Mouse (Mus musculus): ENCODE measurements around the gene Gdf15. TPM values are rescaled to one million over a fixed set of nuclear protein-coding genes. Genes with fewer than 3 reads are reported as not detected.

Gdf15 gene
- polyA plus RNA-seq, 1 experiment from 2014 or later: 0.14 TPM

DNA sequence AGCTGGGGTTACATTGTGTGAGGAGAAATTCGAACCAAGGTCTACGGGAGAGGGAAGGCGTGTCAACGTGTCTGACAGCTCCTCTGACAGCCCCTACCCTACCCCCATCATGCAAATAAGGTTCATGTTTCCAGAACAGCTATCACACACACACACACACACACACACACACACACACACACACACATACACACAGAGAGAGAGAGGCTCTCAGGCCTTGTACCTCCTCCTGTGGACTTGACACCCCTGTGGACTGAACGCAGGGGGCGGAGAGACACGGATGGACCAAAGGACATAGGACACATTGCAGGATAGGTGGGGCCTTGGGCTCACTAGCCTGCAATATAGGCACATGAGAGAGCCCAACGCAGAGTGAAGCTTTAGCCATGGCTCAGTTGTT, 4.6 kb upstream of the Gdf15 start:
- Histone ChIP-seq H3K9me3 (no peaks in the 10 kb centered on the region), H3K36me3 (replicated peaks) (no peaks in the 10 kb centered on the region), H3K4me1 (peaks cover 28% of the 10 kb centered on the region), H3K4me3 (no peak overlapping the region), H3K27ac (replicated peaks) (peak overlapping the region; percentile 57; the same call in 1 of the 2 replicates), H3K27me3 (replicated peaks; ENCODE audit: low read depth, poor library complexity, severe bottlenecking) (peaks cover 21% of the 10 kb centered on the region)
- no peak for DNase-seq (ENCODE audit: low spot score)
- WGBS: 61% methylated on average over 8 of the region's 8 CpGs

DNA sequence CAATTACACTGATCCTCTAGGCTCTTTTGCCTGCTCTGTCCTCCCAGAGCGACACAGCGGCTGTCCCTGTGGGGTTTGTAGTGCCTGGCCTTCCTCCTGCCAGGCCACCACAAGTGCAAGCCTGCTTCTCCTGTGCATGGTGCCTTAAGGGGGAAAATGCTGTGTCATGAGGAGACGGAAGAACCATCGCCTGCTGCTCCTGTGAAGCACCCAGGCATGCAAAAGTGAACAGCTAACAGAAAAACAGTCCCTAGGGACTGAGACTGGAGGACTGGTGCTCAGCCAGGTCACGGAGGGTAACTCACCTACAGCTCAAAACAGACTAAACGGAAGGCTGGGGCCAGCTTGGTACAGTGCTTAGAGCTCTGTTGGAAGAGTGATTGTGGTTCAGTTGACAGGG, 3.3 kb upstream of the Gdf15 start:
- Histone ChIP-seq H3K27me3 (replicated peaks; ENCODE audit: low read depth, poor library complexity, severe bottlenecking) (peaks cover 34% of the 10 kb centered on the region), H3K36me3 (replicated peaks) (no peaks in the 10 kb centered on the region), H3K27ac (replicated peaks) (no peak overlapping the region; the same call in 1 of the 2 replicates), H3K4me3 (no peak overlapping the region), H3K9me3 (no peaks in the 10 kb centered on the region), H3K4me1 (peaks cover 40% of the 10 kb centered on the region)
- WGBS: 78% methylated on average over 6 of the region's 6 CpGs
- no peak for DNase-seq (ENCODE audit: low spot score)

DNA sequence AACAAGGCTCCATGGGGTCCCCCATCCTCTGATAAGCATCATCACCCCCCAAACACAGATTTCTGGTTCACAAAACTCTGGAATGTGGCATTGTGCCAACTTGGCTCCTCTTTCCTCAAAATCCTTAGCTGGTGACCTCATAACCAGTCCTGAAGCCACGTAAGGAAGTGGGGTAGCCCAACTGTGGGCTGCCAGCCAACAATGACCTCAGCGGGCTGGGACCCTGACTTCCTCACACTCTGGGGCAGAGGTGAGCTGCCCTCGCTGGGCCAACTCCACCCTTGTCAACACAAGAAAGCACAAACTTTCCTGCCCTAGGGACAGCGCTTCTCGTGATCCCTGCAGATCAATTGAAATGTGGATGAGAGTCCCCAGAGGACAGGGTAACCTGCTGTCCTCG, 1.8 kb upstream of the Gdf15 start:
- H3K27me3 ChIP-seq (replicated peaks; ENCODE audit: low read depth, poor library complexity, severe bottlenecking): peaks cover 37% of the 10 kb centered on the region
- 65% methylated on average over 6 of the region's 6 CpGs for WGBS
- peaks cover 55% of the 10 kb centered on the region for H3K4me1 ChIP-seq
- H3K36me3 ChIP-seq (replicated peaks): no peaks in the 10 kb centered on the region
- no peaks in the 10 kb centered on the region for H3K9me3 ChIP-seq
- H3K27ac ChIP-seq (replicated peaks): no peak overlapping the region
- DNase-seq (ENCODE audit: low spot score): no peak
- H3K4me3 ChIP-seq: no peak overlapping the region

DNA sequence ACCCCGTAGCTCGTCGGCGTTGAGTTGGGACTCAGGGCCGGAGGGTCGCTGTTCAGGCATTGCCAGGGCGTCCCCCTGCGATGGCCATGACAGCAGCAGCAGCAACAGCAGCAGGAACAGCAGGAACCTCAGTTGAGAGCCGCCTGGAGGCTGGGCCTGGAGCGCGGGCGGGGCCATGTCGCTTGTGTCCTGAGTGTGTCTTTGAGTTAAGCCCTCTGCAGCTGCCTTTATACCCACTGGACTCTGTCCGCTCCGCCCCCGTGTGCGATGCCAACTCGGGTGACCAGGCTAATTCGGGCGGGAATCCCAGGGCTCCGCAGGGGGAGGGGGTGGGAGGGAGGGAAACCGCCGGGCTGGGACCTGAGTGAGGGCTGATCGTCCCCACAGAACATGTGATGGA, 820 bp downstream of the Gdf15 start:
- peaks cover 43% of the 10 kb centered on the region for H3K4me1 ChIP-seq
- no peak overlapping the region; the same call in 1 of the 2 replicates for H3K27ac ChIP-seq (replicated peaks)
- DNase-seq (ENCODE audit: low spot score): no peak
- peak overlapping the region; percentile 16; the same call in 1 of the 2 replicates for H3K4me3 ChIP-seq
- no peaks in the 10 kb centered on the region for H3K9me3 ChIP-seq
- H3K36me3 ChIP-seq (replicated peaks): no peaks in the 10 kb centered on the region
- 28% methylated on average over 24 of the region's 24 CpGs for WGBS
- peaks cover 37% of the 10 kb centered on the region for H3K27me3 ChIP-seq (replicated peaks; ENCODE audit: low read depth, poor library complexity, severe bottlenecking)

DNA sequence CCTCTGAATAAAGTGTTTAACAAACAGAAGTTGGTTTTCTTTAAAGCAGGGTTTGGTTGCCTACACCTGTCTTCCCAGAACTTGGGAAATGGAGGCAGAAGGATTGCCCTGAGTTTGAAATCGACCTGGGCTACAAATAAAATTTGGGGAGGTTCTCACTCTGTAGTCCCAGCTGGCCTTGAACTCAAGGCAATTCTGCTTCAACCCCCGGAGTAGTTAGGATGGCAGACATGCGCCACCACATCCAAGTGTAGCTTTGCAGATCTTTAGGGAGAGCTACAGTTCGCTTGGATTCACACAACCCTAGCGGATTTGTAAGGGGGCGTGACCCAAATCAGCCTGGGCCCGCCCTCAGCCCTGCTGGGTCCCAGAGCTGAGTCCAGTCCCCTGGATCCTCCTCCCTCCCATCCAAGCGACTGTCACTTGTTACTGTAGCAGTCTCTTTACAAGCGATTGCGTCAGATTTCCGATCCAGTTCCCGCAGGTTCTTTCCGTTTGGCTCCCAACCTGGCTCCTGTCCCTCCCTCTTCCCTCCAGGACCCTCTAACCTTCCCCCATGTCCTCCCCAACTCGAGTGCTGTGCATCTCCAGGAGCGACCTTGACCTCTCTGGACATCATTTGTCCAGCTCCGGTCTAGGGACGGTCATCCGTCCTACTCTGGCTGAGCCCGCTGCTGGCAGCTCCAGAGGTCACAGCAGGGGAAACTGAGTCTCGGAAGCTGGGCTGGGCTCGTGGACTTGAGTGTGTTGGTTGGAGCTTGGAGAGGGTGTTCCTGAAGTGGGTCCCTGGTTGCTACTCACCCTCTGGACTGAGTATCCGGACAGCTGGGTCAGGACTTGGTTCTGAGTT, 1.5 kb downstream of the Gdf15 start:
- peak; percentile 57 for DNase-seq (ENCODE audit: low spot score)
- H3K36me3 ChIP-seq (replicated peaks): no peaks in the 10 kb centered on the region
- no peaks in the 10 kb centered on the region for H3K9me3 ChIP-seq
- 13% methylated on average over 22 of the region's 22 CpGs for WGBS
- peak overlapping the region; percentile 58 for H3K4me3 ChIP-seq
- H3K27me3 ChIP-seq (replicated peaks; ENCODE audit: low read depth, poor library complexity, severe bottlenecking): peaks cover 37% of the 10 kb centered on the region
- peaks cover 41% of the 10 kb centered on the region for H3K4me1 ChIP-seq
- H3K27ac ChIP-seq (replicated peaks): peak overlapping the region; percentile 16

DNA sequence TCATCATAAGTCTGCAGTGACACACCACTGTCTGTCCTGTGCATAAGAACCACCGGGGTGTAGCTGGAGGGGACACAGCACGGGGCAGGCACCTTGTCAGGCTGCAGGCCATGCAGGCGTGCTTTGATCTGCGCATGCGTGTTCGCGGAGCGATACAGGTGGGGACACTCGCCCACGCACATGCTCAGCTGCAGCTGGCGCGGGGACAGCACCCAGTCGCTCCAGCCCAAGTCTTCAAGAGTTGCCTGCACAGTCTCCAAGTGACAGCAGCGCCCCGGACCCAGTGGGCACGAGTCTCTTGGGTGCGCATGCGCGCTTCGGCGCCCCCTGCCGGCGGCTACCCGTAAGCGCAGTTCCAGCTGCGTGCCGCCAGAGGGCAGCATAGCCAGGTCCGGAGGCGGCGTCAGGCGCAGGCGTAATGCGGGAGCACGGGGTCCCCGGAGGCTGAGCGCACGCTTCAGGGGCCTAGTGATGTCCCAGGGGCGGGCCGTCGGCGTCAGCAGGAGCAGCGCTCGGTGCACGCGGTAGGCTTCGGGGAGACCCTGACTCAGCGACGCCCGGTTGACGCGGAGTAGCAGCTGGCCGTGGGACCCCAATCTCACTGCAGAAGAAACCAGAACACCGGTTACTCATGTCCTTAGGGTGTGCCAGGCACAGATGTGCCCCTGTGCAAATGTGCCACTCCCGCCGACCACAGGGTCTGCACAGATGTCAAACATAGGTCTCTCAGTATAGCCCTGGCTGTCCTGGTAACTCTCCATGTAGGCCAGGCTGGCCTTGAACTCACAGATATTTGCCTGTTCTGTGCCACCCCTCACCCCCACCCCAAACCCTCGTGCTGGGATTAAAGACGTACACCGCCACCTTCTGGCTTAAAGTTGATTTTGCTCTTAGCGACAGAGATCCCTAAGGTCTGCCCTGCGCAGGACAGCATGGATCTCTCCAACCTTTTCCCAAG, 2.4 kb downstream of the Gdf15 start:
- Histone ChIP-seq H3K9me3 (no peaks in the 10 kb centered on the region), H3K36me3 (replicated peaks) (no peaks in the 10 kb centered on the region), H3K4me1 (peaks cover 44% of the 10 kb centered on the region), H3K27ac (replicated peaks) (peak overlapping the region; percentile 79), H3K27me3 (replicated peaks; ENCODE audit: low read depth, poor library complexity, severe bottlenecking) (peaks cover 37% of the 10 kb centered on the region), H3K4me3 (peak overlapping the region; percentile 58)
- DNase-seq (ENCODE audit: low spot score): peak; percentile 93
- WGBS: 1% methylated on average over 60 of the region's 60 CpGs

DNA sequence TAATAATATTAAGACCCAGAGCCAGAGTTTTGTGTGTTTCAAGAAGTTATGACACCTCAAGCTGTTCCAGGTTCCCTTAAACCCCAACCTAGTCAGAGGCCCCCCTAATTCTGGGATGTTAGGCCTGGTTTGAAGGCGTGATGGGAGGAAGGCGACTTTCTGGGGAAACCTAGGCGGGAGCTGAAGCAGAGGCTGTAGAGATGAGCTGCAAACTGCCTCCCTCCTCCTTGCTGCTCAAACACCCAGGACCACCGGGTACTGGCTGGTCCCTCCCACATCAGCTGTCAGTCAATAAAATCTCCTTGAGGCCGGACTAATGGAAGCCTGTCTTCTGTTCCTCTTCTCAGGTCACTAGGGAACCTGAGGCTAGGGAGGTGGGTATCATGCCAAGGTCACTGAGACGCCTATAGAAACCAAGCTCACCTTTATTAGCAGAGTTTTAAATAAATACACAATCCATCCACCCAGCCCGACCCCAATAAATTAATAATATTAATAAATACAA, 3.2 kb downstream of the Gdf15 start:
- H3K27ac ChIP-seq (replicated peaks): peak overlapping the region; percentile 79
- no peak for DNase-seq (ENCODE audit: low spot score)
- H3K9me3 ChIP-seq: no peaks in the 10 kb centered on the region
- H3K4me3 ChIP-seq: peak overlapping the region; percentile 58
- no peaks in the 10 kb centered on the region for H3K36me3 ChIP-seq (replicated peaks)
- H3K27me3 ChIP-seq (replicated peaks; ENCODE audit: low read depth, poor library complexity, severe bottlenecking): peaks cover 36% of the 10 kb centered on the region
- H3K4me1 ChIP-seq: peaks cover 42% of the 10 kb centered on the region
- 59% methylated on average over 7 of the region's 7 CpGs for WGBS

DNA sequence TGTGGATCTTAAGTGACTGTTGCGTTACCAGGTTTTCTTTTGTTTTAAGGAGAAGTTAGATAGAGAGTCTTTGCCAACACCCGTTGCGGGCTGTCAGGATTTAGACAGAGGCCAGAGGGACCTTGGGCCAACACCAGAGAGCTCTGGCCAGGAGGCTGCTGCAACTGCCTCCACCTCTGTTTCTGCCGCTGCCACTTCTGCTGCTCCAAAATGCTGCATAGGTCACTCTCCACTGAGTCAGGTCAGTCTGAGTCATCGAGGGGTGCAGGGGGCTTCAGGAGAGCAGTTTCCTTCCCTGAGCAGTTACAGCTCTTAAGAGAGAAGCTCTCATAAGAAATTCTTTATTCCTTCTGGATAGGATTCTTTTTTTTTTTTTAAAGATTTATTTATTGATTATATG, 5.2 kb downstream of the Gdf15 start:
- WGBS: 86% methylated on average over 5 of the region's 5 CpGs
- H3K4me3 ChIP-seq: no peak overlapping the region
- H3K9me3 ChIP-seq: no peaks in the 10 kb centered on the region
- H3K27me3 ChIP-seq (replicated peaks; ENCODE audit: low read depth, poor library complexity, severe bottlenecking): peaks cover 30% of the 10 kb centered on the region
- no peaks in the 10 kb centered on the region for H3K36me3 ChIP-seq (replicated peaks)
- peaks cover 37% of the 10 kb centered on the region for H3K4me1 ChIP-seq
- no peak overlapping the region for H3K27ac ChIP-seq (replicated peaks)
- no peak for DNase-seq (ENCODE audit: low spot score)

DNA sequence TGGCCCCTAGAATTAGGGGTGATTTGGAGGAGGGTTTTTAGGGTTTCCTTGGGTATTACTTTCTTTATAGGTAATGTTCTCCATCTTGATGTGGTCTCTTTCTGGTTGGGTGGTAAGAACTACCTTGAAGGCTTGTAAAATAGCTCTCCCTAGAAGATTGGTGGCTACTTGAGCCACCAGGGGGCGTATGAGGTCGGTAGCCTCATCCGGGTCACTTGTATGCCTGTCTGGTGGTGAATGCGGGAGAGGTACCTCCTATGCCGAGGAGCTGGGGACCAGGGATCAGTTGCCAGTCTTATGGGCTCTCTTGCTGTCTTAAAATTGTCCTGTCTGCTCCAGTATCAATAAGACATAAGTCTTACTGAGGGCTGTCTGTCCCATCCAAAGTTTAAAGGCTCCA, 7.2 kb downstream of the Gdf15 start:
- H3K4me1 ChIP-seq: peaks cover 27% of the 10 kb centered on the region

DNA sequence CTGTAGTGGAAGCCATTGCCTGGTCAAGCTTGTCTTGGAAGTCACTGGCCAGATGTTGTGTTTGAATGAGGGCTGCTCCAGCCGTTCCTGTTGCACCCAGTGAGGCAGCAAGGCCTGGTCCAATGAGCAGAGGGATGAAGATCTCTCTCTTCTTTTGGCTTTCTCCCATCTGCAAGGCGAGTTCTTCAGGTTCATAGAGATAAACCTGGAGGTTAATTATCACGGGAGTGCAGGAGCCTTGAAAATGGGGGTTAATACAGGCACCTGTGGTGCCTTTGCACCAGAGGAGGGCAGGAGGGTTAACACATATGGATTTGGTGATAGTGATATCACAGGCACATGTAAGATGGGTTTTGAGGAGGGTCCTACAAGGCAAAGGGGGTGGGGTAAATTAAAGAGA, 10.0 kb downstream of the Gdf15 start:
- H3K4me3 ChIP-seq: no peak overlapping the region
- no peak overlapping the region for H3K27ac ChIP-seq (replicated peaks)
- 57% methylated on average over 3 of the region's 3 CpGs for WGBS
- no peaks in the 10 kb centered on the region for H3K9me3 ChIP-seq
- H3K36me3 ChIP-seq (replicated peaks): no peaks in the 10 kb centered on the region
- peaks cover 35% of the 10 kb centered on the region for H3K27me3 ChIP-seq (replicated peaks; ENCODE audit: low read depth, poor library complexity, severe bottlenecking)
- DNase-seq (ENCODE audit: low spot score): no peak
- peaks cover 30% of the 10 kb centered on the region for H3K4me1 ChIP-seq

More for the DNA sequence above, 7.2 kb downstream of the Gdf15 start:
- 24% methylated on average over 5 of the region's 5 CpGs for WGBS
- Histone ChIP-seq H3K27me3 (replicated peaks; ENCODE audit: low read depth, poor library complexity, severe bottlenecking) (peaks cover 31% of the 10 kb centered on the region), H3K27ac (replicated peaks) (no peak overlapping the region; the same call in 1 of the 2 replicates), H3K9me3 (no peaks in the 10 kb centered on the region), H3K4me3 (peak overlapping the region; percentile 25; the same call in 1 of the 2 replicates), H3K36me3 (replicated peaks) (no peaks in the 10 kb centered on the region)
- peak; percentile 80 for DNase-seq (ENCODE audit: low spot score)

DNA sequence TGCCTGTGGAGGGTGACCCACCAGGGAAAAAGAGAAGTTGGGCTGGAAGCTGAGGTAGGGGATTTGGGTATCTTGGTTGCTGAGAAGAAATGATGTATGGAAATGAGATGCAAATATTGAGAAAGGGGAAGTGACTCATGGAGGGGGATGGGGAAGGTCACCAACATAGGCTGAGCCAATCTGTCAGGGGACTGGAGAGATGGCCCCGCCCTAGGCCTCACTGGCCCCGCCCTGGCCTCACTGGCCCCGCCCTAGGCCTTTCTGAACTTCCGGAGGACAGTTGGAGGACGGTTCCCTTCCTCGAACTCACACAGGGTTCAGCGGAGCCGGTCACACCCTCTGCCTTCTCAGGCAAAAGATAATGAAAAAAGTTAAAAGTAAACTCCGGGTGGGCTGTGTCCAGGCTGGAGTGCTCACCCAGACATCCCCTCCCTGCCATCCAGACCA, 13.3 kb downstream of the Gdf15 start:
- H3K27me3 ChIP-seq (replicated peaks; ENCODE audit: low read depth, poor library complexity, severe bottlenecking): peaks cover 35% of the 10 kb centered on the region
- 0 out of 2 replicates have a peak overlapping the region, but pooled peaks have one; percentile 11 for H3K4me3 ChIP-seq
- no peaks in the 10 kb centered on the region for H3K36me3 ChIP-seq (replicated peaks)
- DNase-seq (ENCODE audit: low spot score): no peak
- WGBS: 31% methylated on average over 9 of the region's 9 CpGs
- H3K4me1 ChIP-seq: peaks cover 24% of the 10 kb centered on the region
- H3K27ac ChIP-seq (replicated peaks): 0 out of 2 replicates have a peak overlapping the region, but pooled peaks have one; percentile 10
- no peaks in the 10 kb centered on the region for H3K9me3 ChIP-seq

DNA sequence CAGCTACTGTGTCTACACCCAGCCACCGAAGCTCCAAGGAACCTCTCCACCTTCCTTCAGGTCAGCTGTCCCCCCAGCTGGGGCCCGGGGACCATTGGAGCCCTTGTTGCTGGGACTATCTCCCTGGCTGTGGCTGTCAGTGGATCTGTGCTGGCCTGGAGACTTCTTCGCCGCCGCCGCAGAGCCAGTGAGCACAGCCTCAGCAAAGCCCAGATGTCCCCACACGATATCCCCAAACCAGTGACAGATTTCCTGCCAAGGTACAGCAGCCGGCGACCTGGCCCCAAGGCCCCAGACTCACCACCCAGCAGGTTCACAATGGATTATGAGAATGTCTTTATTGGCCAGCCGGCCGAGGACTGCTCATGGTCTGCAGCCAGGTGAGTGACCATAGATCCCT, 14.3 kb downstream of the Gdf15 start:
- DNase-seq (ENCODE audit: low spot score): no peak
- no peaks in the 10 kb centered on the region for H3K36me3 ChIP-seq (replicated peaks)
- H3K9me3 ChIP-seq: no peaks in the 10 kb centered on the region
- 84% methylated on average over 11 of the region's 11 CpGs for WGBS
- H3K4me3 ChIP-seq: peak overlapping the region; percentile 17; the same call in 1 of the 2 replicates
- H3K4me1 ChIP-seq: peaks cover 27% of the 10 kb centered on the region
- peak overlapping the region; percentile 37 for H3K27ac ChIP-seq (replicated peaks)
- H3K27me3 ChIP-seq (replicated peaks; ENCODE audit: low read depth, poor library complexity, severe bottlenecking): peaks cover 33% of the 10 kb centered on the region
